Mouse (Mus musculus) R1 (cell line): ENCODE data around the gene Cdk17.

Experiments
- DNase-seq: peaks from one replicate; pipeline ENCODE4 v3.0.0-alpha.2; 2018; ENCODE audit warnings: low read depth, low spot score

Gene Cdk17

DNA sequence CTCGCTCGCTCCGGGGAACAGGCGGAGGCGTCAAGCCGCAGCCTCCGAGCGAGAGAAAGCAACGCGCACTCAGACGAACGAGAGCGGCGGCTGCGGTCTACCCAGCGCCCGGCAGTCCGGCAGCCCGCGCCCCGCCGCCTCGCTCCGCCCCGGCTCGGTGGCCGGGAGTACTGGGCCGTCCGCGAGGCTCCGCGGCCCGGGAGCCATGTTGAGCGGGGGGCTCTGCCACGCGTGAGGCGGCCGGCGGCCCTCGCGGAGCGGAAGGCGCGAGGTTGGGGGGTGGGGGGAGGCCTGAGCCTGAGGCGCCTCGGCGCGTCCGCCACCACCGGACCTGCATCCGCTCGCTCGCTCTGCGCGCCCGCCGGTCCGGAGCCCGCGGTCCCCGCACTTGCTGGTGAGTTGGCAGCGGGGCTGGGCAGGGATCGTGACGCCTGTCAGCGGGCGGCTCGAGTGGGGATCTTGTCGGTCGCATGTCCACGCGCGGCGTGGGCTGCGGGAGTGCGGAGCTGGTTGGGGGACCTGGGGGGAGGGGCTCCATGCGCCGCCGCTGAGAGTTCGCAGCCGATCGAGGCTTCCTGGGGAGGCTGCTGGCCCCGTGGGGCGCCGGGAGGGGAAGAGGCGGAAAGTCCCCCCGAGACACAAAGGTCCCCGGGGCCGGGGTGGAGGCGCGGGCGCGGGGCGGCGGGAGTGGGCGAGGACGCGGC is at the start of gene Cdk17:
Gene Cdk17 (plus strand): TSS at position 69 of the 704 bp plus-strand sequence.
- DNase-seq: peak; percentile 43

DNA sequence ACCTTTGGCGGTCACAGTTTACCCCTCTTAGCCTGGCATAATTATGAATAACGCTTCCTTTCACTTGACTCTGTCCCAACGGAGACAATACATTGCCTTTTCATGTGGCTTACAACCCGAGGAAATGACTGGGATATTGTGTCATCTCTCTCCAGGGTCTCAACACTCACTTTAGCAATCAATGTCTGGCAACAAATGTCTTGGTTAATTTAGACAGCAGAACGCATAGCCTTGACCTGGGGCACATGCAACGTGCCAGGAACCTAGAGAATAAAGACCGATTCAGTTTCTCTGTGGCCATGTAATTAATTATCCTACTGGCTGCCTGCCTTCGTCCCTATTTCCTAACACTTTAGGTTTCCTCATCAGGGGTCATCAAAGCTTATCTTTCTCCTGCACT is 49.3 kb upstream of the Cdk17 start:
- DNase-seq: no peak

DNA sequence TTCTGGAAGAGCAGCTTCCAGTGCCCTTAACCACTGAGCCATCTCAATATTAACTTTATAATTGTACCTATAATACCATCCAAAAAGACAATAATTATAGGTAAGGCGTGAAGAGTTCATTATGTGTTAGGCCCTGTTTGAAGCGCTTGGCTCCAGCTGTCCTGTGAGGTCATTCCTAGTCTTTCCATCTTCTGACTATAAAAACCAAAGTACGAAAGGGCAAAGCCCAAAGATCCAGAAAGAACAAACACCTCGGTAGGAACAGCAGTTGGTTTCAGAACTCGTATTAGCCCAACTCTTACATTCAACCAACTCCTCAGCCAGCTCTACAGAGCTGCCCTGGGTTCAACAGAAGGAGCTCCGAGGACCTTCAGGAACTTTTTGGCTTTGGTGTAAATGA is 48.7 kb upstream of the Cdk17 start:
- DNase-seq: no peak

DNA sequence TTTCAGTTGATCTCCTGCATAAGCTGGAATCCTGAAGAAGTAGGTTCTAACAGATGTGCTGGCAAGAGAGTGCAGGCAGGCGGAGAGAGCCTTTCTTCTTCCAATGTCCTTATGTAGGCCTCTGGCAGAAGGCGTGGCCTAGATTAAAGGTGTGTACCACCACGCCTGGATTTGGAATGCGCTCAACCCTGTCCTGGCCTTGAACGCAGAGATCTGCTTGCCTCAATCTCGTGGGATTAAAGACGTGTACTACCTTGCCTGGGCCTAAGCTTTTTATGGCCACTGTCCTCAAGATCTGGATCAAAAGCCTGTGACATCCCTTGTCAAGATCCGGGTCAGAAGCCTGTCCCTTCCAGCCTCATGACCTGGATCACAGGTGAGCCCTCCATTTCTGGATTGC is 46.7 kb upstream of the Cdk17 start:
- DNase-seq: peak; percentile 28

GRCm38 (mm10) chr10:93114782-93115181 is 45.9 kb upstream of the Cdk17 start:
- peak; percentile 59 for DNase-seq

GRCm38 (mm10) chr10:93115743-93116142 is 44.9 kb upstream of the Cdk17 start:
- DNase-seq: no peak

DNA sequence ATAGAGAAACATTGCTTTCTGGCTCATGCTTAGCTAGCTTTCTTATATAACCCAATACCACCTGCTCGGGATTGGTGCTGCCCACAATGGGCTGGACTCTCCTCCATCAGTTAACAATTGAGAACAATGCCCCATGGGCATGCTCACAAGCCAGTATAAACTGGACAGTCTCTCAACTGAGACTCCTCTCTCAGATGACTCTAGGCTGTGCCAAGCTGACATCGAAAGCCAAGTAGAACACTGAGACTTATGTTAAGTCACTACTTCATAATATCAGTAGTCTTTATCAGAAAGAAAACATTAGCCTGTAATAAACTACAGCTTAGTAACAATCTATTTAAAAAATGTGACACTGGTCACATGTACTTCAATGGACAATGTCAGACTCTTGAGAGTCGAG is 44.0 kb upstream of the Cdk17 start:
- no peak for DNase-seq

GRCm38 (mm10) chr10:93119809-93120208 is 40.9 kb upstream of the Cdk17 start:
- no peak for DNase-seq

GRCm38 (mm10) chr10:93121262-93121860 is 39.3 kb upstream of the Cdk17 start:
- no peak for DNase-seq

GRCm38 (mm10) chr10:93122399-93123184 is 38.1 kb upstream of the Cdk17 start:
- no peak for DNase-seq

DNA sequence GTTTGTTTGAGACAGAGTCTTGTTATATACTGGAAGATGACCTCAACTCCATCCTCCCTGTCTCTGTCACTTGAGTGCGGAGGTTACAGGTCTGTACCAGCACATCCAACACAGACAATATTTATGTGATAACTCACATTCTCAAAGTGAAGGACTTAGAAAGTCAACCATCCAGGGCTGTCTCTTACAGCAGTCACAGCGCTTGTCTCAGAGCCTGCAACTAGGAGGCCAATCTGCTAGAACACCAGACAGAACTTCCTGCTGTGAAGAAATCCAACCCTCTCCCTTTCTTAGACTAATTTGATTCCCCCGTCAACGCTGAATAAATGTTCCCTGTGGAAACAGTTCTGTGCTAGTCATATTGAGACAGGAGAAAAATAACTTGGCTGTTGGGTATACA is 37.4 kb upstream of the Cdk17 start:
- DNase-seq: no peak

- DNase-seq: no peak
These were observed 36.6 kb upstream of the Cdk17 start for GRCm38 (mm10) chr10:93123957-93124613.

DNA sequence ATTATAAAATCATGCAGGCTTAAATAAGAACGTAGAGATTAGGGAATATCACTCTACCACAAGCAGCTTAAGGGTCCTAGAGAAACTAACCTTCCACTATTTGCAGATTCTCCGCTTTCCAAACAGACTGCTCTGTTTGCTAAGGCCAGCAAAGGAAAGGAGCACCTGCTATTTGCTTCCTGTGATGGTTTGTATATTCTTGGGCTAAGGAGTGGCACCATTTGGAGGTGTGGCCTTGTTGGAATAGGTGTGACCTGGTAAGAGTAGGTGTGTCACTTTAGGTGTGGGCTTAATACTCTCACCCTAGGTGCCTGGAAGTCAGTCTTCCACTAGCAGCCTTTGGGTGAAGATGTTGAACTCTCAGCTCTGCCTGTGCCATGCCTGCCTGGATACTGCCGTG is 34.6 kb upstream of the Cdk17 start:
- DNase-seq: no peak

DNA sequence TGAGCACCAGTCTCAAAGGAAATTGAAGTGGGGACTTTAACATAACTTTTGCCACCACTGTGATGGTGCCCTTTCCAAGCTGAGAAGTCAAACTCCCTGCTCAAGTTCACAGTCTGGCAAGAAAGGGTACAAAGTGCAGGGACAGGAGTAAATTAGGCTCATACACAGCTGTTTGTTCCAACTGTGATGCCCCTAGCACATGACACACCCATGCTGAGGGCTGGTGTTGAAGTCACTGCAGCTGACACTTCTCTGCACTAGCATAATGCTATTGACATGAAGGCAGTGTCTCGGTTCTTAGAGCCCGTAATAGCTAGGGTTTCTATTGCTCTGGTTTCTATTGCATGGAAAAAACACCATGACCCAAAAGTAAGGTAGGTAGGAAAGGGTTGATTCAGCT is 32.1 kb upstream of the Cdk17 start:
- no peak for DNase-seq

DNA sequence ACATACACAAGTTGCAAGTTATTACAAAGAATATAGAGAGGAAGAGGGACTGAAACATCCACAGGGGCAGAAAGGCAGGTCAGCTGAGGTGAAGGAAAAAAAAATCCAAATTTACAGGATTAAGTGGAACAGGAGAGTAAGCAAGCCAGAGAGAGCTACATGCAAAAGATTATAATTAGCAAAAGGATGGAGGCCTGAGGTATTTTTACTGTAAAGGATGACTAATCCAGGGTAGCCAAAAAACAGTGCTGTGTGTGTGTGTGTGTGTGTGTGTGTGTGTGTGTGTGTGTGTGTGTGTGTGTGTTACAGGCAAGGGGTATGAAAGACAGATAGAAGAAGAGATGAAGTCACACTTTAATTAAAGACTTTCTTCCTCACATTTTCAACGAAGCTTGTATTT is 31.3 kb upstream of the Cdk17 start:
- DNase-seq: no peak

- no peak for DNase-seq
These were observed 30.7 kb upstream of the Cdk17 start for GRCm38 (mm10) chr10:93129904-93130455.

DNA sequence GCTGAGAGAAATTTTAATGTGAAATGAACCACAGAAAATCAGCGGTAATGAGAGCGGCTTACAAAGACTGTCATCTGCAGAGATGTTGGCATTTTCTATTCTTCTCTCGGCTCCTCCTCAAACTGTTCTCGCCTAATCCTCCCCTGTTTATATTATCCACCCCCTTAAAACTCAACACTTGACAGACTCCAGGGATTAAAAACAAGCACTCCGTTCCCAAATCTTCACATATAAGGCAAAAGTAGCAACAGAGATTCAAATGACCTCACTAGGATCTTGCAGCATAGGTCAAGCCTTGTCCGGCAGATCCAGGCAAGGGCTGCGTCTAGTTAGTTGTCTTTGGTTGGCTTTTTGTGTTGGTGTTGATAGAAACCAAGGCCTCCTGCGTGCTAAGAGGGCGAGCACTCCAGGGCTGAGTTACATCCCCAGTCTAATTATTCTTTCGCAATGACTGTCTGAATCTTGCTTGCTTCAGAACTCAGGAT is 30.2 kb upstream of the Cdk17 start:
- DNase-seq: no peak

DNA sequence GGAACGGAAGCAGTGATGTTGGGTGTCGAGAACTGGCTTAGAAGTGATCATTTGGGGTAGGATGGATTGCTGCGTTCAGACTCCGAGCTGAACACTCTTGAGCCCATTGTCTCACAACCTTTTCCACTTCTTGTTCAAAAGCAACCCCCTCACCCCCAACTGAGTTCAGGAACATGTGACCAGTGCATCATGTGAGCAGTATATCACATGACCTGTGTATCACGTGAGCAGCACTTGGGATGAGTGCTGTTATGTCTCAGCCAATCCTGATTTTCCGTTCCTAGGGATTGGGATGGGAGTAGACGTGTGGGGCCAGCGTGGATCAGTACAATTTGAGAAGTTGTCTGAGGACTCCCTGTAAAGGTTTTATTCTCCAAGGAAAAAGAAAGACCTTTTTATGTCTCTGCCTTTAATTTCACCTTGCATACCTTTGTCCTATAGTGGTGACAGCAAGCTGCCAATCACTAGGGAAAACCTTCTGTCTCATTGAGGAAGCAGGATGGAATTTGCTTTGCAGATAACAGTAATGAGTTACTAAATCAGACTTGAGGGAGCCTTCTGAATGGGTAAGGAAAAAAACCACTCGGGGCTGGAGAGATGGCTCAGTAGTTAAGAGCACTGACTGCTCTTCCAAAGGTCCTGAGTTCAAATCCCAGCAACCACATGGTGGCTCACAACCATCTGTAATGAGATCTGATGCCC is 28.7 kb upstream of the Cdk17 start:
- DNase-seq: peak; percentile 77

- DNase-seq: no peak
These were observed 21.9 kb upstream of the Cdk17 start for GRCm38 (mm10) chr10:93138730-93139129.

GRCm38 (mm10) chr10:93140778-93141177 is 19.9 kb upstream of the Cdk17 start:
- no peak for DNase-seq

DNA sequence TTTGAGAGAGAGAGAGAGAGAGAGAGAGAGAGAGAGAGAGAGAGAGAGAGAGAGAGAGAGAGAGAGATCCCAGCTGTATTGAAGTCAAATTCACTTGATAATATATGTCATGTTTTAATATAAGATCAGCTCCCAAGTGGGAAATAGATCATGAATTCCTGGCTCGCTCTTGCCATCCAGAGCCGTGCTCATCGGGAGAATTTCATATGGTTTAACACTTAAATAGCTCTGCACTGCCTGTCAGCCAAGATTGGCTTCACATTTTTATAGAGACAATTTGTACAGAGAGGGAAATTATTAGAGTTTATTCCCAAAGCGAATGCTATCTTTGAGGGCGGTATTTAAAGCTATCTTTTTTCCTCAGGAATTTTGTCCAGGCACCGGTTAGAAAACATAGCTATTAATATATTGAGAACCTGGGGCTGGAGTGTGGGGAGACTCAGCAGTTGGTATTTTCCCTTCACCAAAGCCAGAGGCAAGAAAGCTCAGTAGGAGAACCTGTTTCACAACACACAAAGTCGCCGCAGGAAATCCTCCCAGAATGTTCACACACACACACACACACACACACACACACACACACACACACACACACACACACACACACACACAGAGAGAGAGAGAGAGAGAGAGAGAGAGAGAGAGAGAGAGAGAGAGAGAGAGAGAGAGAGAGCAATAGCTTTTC is 17.9 kb upstream of the Cdk17 start:
- no peak for DNase-seq
